Mouse (Mus musculus) spleen, adult 10 weeks (tissue): ENCODE results near the gene Spdye4c. TPM values are rescaled to one million over a fixed set of nuclear protein-coding genes. Genes with fewer than 3 reads are reported as not detected.

Source experiments
- polyA plus RNA-seq: library from polyadenylated mRNA; stranded (reverse); fragments of 350-450 nt; fragmentation: Illumina TruSeq; extraction: RNeasy Lipid Tissue Mini Kit (QIAGEN cat#74804); gene quantifications from one replicate; pipeline ENCODE4 v1.2.3, GENCODE M21; 2015; ENCODE audit warnings: low replicate concordance; ENCODE audit not compliant: insufficient read depth

Spdye4c gene
- polyA plus RNA-seq, result not detected

DNA sequence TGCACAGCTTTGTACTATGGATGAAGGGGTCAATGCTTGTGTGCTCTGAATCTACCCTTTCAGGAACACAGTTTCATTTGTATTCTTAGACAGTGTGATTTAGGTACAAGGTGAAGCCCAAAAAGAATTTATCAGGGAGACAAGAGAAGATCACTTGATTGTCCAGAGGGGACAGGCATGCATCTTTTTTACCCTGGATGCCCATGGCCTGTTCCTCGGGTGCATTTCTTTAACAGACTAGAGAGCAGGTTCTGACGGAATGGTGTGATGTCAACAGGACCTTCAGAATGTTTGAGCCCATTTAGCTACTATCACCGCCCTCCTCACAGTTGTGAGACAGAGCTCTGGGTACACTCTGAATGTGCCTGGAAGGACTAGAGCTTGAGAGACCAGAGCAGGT, at the start of gene Spdye4c:
Gene Spdye4c (plus strand): TSS at position 301 of the 400 bp plus-strand sequence.

Other genes with a start within 250 kb of the Spdye4c start
- gene Anapc1, start 96.2 kb downstream of the Spdye4c start, polyA plus RNA-seq, result 92.3 TPM
- 54.8 TPM for gene Mertk, start 107.7 kb downstream of the Spdye4c start, polyA plus RNA-seq
- 49.8 TPM for gene Tmem87b, start 226.9 kb downstream of the Spdye4c start, polyA plus RNA-seq